Mouse (Mus musculus) kidney, adult 10 weeks (tissue): ENCODE results near the gene Ahsa1. TPM values are rescaled to one million over a fixed set of nuclear protein-coding genes. Genes with fewer than 3 reads are reported as not detected.

Experiments
- polyA plus RNA-seq: library from polyadenylated mRNA; stranded (reverse); fragments of 350-450 nt; fragmentation: Illumina TruSeq; extraction: RNeasy Lipid Tissue Mini Kit (QIAGEN cat#74804); gene quantifications from one replicate; pipeline ENCODE4 v1.2.3, GENCODE M21; 2014; ENCODE audit warnings: low read depth, low replicate concordance

Gene Ahsa1
- 141 TPM for polyA plus RNA-seq

GRCm38 (mm10) chr12:87266108-87266826, at the start of gene Ahsa1, which contains the start of gene Vipas39:
Gene Ahsa1 (plus strand): TSS chr12:87266479.
Gene Vipas39 (minus strand): TSS chr12:87266256.

GRCm38 (mm10) chr12:87238632-87239031, 27.6 kb upstream of the Ahsa1 start, which contains the start of gene Noxred1:
Gene Noxred1 (minus strand): TSS chr12:87238732.

DNA sequence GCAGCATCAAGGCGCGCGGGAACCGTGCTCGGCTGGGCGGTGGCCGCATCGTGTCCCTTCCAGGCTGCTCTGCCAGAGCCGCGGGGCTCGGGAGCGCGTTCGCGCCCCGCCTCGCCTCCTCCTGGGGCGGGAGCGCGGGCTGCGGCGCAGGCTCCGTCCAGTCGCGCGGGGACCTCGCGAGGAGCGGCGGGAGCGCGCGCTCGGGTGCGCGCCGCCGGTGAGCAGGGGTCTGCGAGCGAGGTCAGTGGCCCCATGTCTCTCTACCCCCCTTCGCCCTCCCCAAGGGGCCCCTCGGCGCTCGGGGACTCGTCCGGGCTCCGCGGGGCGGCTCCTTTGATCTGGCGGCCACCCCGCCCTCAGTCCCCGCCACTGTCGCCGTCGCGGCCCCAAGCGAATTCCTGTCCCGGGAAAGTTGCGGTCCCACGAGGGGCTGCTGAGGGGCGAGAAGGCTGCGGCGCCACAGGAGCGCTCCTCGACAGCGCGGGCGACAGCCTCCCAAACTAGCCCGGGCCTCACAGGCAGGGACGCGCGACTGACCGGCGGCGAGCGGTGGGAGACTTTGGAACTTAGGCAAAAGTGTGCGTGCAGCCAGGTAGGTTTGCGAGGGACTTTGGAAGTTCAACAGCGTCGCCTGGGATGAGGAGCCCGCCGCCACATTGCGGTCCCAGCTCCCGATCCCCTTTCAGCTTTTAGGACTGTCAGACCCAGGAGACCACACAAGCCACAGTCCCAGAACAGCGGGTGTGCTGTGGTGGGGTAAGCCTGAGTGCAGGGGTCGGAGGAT, 33.6 kb downstream of the Ahsa1 start, which contains the start of gene Ism2:
TSS of gene Ism2 (minus strand) at position 49 of the 784 bp plus-strand sequence.

Other genes starting within 250 kb of the Ahsa1 start
- not detected for gene Tmem63c, start 245.1 kb upstream of the Ahsa1 start, polyA plus RNA-seq
- not detected for gene Ngb, start 163.9 kb upstream of the Ahsa1 start, polyA plus RNA-seq
- gene Gstz1, start 119.3 kb upstream of the Ahsa1 start, polyA plus RNA-seq, result 292 TPM
- 9.8 TPM for gene Pomt2, start 118.5 kb upstream of the Ahsa1 start, polyA plus RNA-seq
- gene Samd15, start 66.8 kb upstream of the Ahsa1 start, polyA plus RNA-seq, result 2.5 TPM
- gene Tmed8, start 66.0 kb upstream of the Ahsa1 start, polyA plus RNA-seq, result 20.1 TPM
- 1.0 TPM for gene Noxred1, start 27.7 kb upstream of the Ahsa1 start, polyA plus RNA-seq
- 30.1 TPM for gene Vipas39, start 223 bp upstream of the Ahsa1 start, polyA plus RNA-seq
- gene Ism2, start 33.2 kb downstream of the Ahsa1 start, polyA plus RNA-seq, result not detected
- gene Sptlc2, start 121.9 kb downstream of the Ahsa1 start, polyA plus RNA-seq, result 153 TPM
- gene Slirp, start 177.4 kb downstream of the Ahsa1 start, polyA plus RNA-seq, result 164 TPM
- gene Alkbh1, start 177.5 kb downstream of the Ahsa1 start, polyA plus RNA-seq, result 13.4 TPM
- gene Snw1, start 205.8 kb downstream of the Ahsa1 start, polyA plus RNA-seq, result 84.7 TPM
- not detected for gene Gm5788, start 228.2 kb downstream of the Ahsa1 start, polyA plus RNA-seq
- gene Gm8300, start 247.8 kb downstream of the Ahsa1 start, polyA plus RNA-seq, result not detected